Mouse (Mus musculus) adrenal gland, adult 2 months (tissue): Measurements from ENCODE around the gene Stmn1. TPM values are rescaled to one million over a fixed set of nuclear protein-coding genes. Genes with fewer than 3 reads are reported as not detected.
A peak's percentile ranks its signal among the peaks of the same experiment; 100 is the strongest.

Experiments
- DNase-seq: peaks from one replicate; pipeline ENCODE4 v3.0.0; 2021
- microRNA-seq, 2 experiments: library from miRNA; unstranded; fragments of <30 nt; microRNA quantifications; one replicate each; pipeline ENCODE4 v1.2.0; 2021
- polyA plus RNA-seq: library from polyadenylated mRNA; depleted of rRNA; stranded (reverse); fragments of >200 nt; gene quantifications from 2 replicates; pipeline ENCODE4 v1.2.3, GENCODE M21; 2012; rRNA removed
- total RNA-seq, 2 experiments: library from RNA; stranded (reverse); gene quantifications; 2 replicates each; pipeline ENCODE4 v1.2.3; 2021

Stmn1 gene
- total and polyA plus RNA-seq, 3 experiments = 2.4 to 31.8 (median 28.7) TPM

GRCm38 (mm10) chr4:134512798-134513197 is 44.7 kb downstream of the Stmn1 start:
- DNase-seq = peak; percentile 86

GRCm38 (mm10) chr4:134514309-134514930 is 46.3 kb downstream of the Stmn1 start:
- DNase-seq = peak; percentile 64

GRCm38 (mm10) chr4:134515614-134516013 is 47.5 kb downstream of the Stmn1 start:
- DNase-seq = peak; percentile 43

GRCm38 (mm10) chr4:134516981-134517380 is 48.9 kb downstream of the Stmn1 start:
- peak; percentile 81 for DNase-seq

- DNase-seq = no peak
These were observed 49.6 kb downstream of the Stmn1 start for GRCm38 (mm10) chr4:134517719-134518118.

- no peak for DNase-seq
These were observed 50.4 kb downstream of the Stmn1 start for GRCm38 (mm10) chr4:134518541-134518940.

GRCm38 (mm10) chr4:134519281-134519680 is 51.2 kb downstream of the Stmn1 start:
- no peak for DNase-seq

Small RNA genes lying within 50 kb of the gene (microRNA-seq; reads per million reads assigned to microRNA genes)
- 0.66 to 1.7 reads per million in 2 experiments for gene Gm23634

Other genes with a start within 250 kb of the Stmn1 start
- not detected for gene Catsper4, start 240.9 kb upstream of the Stmn1 start, total RNA-seq
- gene Catsper4, start 240.9 kb upstream of the Stmn1 start, polyA plus RNA-seq = not detected in 2 replicates
- under 1 TPM; 0.31 to 0.66 TPM for gene Cnksr1, start 229.9 kb upstream of the Stmn1 start, total RNA-seq
- gene Cnksr1, start 229.9 kb upstream of the Stmn1 start, polyA plus RNA-seq = 0.03 and 0.08 TPM in 2 replicates
- gene E130218I03Rik, start 224.7 kb upstream of the Stmn1 start, total RNA-seq = not detected
- 0.09 TPM in 1 of 2 replicates, not detected in the other for gene E130218I03Rik, start 224.7 kb upstream of the Stmn1 start, polyA plus RNA-seq
- gene Zfp593, start 222.7 kb upstream of the Stmn1 start, total RNA-seq = 10 to 100 TPM in 1 of 2 experiments, 1 to 10 TPM in 1; 8.3 to 11.0 TPM
- 11.1 and 13.0 TPM in 2 replicates for gene Zfp593, start 222.7 kb upstream of the Stmn1 start, polyA plus RNA-seq
- not detected for gene Gm30191, start 221.4 kb upstream of the Stmn1 start, total RNA-seq
- gene Gm30191, start 221.4 kb upstream of the Stmn1 start, polyA plus RNA-seq = not detected in 2 replicates
- gene Grrp1, start 214.2 kb upstream of the Stmn1 start, total RNA-seq = 1 to 10 TPM; 6.2 to 9.3 TPM
- 28.5 and 31.8 TPM in 2 replicates for gene Grrp1, start 214.2 kb upstream of the Stmn1 start, polyA plus RNA-seq
- 10 to 100 TPM; 14.7 to 22.3 TPM for gene Pdik1l, start 180.4 kb upstream of the Stmn1 start, total RNA-seq
- 1.3 TPM in 2 replicates for gene Pdik1l, start 180.4 kb upstream of the Stmn1 start, polyA plus RNA-seq
- not detected for gene Trim63, start 153.2 kb upstream of the Stmn1 start, total RNA-seq
- 0.06 and 0.11 TPM in 2 replicates for gene Trim63, start 153.2 kb upstream of the Stmn1 start, polyA plus RNA-seq
- gene Slc30a2, start 125.1 kb upstream of the Stmn1 start, total RNA-seq = 10 to 100 TPM; 21.2 to 60.8 TPM
- gene Slc30a2, start 125.1 kb upstream of the Stmn1 start, polyA plus RNA-seq = 33.0 and 56.4 TPM in 2 replicates
- 1 to 10 TPM; 3.1 to 4.4 TPM for gene Extl1, start 84.5 kb upstream of the Stmn1 start, total RNA-seq
- 4.9 and 5.6 TPM in 2 replicates for gene Extl1, start 84.5 kb upstream of the Stmn1 start, polyA plus RNA-seq
- gene Pafah2, start 72.0 kb upstream of the Stmn1 start, total RNA-seq = 10 to 100 TPM; 12.1 to 18.7 TPM
- 9.1 and 15.1 TPM in 2 replicates for gene Pafah2, start 72.0 kb upstream of the Stmn1 start, polyA plus RNA-seq
- gene Paqr7, start 28.4 kb downstream of the Stmn1 start, total RNA-seq = 10 to 100 TPM; 30.3 to 78.9 TPM
- gene Paqr7, start 28.4 kb downstream of the Stmn1 start, polyA plus RNA-seq = 196 and 204 TPM in 2 replicates
- gene Aunip, start 42.7 kb downstream of the Stmn1 start, total RNA-seq = 1 to 10 TPM in 1 of 2 experiments, under 1 TPM in 1; 0.29 to 1.5 TPM
- gene Aunip, start 42.7 kb downstream of the Stmn1 start, polyA plus RNA-seq = 0.10 and 0.16 TPM in 2 replicates
- gene Mtfr1l, start 67.1 kb downstream of the Stmn1 start, total RNA-seq = 100 to 1,000 TPM; 124 to 147 TPM
- gene Mtfr1l, start 67.1 kb downstream of the Stmn1 start, polyA plus RNA-seq = 98.8 and 102 TPM in 2 replicates
- 10 to 100 TPM; 21.9 to 42.5 TPM for gene Selenon, start 83.8 kb downstream of the Stmn1 start, total RNA-seq
- gene Selenon, start 83.8 kb downstream of the Stmn1 start, polyA plus RNA-seq = 34.5 and 35.1 TPM in 2 replicates
- 10 to 100 TPM; 13.3 to 28.2 TPM for gene Man1c1, start 236.0 kb downstream of the Stmn1 start, total RNA-seq
- gene Man1c1, start 236.0 kb downstream of the Stmn1 start, polyA plus RNA-seq = 17.0 and 17.4 TPM in 2 replicates